Mouse (Mus musculus) E14TG2a.4 (cell line): ENCODE data around the gene 2810408A11Rik.

Source experiments
- CTCF ChIP-seq: conservative IDR thresholded peaks from 2 replicates; pipeline ENCODE4 v1.5.1; 2014; ENCODE audit warnings: low read length
- NANOG ChIP-seq: IDR thresholded peaks from 2 replicates; pipeline ENCODE4 v1.6.1; 2014; ENCODE audit warnings: borderline replicate concordance, low read length, mixed read lengths

DNA sequence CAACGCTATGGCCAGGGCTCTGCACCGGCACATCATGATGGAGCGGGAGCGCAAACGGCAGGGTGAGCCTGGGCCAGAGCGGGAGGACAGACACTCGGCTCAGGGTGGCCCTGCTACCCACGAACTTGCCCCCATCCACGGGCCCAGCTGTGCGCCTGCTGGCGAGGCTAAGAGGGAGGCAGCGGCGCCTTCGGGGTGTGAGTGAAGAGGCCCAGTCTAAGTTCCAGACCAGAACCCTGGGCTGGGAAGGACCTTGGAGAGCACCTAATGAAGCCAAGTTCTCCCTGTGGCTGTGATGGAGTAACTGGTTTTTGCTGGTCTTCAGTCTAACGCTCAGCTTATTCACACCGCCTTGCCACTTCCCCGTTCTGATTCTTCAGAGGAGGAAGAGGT is 13.6 kb upstream of the 2810408A11Rik start:
- TF ChIP-seq CTCF (no peak), NANOG (no peak)
